Mouse (Mus musculus) testis, adult 2 months (tissue): ENCODE data around the gene Akt2.

ENCODE experiments used
- CTCF ChIP-seq: fragments of 200-500 bp; IDR thresholded peaks from 2 replicates; pipeline ENCODE4 v1.5.1; 2012; ENCODE audit warnings: low read depth, mild to moderate bottlenecking, inconsistent platforms, low read length, moderate library complexity; ENCODE audit not compliant: control insufficient read depth, insufficient read depth, insufficient replicate concordance
- POLR2A ChIP-seq: fragments of 200-500 bp; IDR thresholded peaks from 2 replicates; pipeline ENCODE4 v1.6.1; 2012; ENCODE audit warnings: low read depth, mild to moderate bottlenecking, inconsistent platforms, low read length, moderate library complexity; ENCODE audit not compliant: control insufficient read depth

GRCm38 (mm10) chr7:27673575-27674131 lies 82.3 kb downstream of the Akt2 start:
- no peak for TF ChIP-seq CTCF
- no peak for TF ChIP-seq POLR2A
